Mouse (Mus musculus) cerebellum, adult 2 months (tissue): ENCODE data around the gene Arhgap4. TPM values are rescaled to one million over a fixed set of nuclear protein-coding genes. Genes with fewer than 3 reads are reported as not detected.

Experiments used
- DNase-seq, 2 experiments: peaks; one replicate each; pipeline ENCODE4 v3.0.0; 2021
- H3K27ac ChIP-seq: fragments of 200-500 bp; 2 replicates; pipeline ENCODE4 v1.5.1; 2012; ENCODE audit warnings: low read length, control low read depth, inconsistent platforms; ENCODE audit not compliant: insufficient read depth
- H3K27me3 ChIP-seq: fragments of 200-500 bp; 2 replicates; pipeline ENCODE4 v1.6.1; 2012; ENCODE audit warnings: inconsistent platforms, mild to moderate bottlenecking, low read length, moderate library complexity; ENCODE audit not compliant: control insufficient read depth, insufficient read depth
- H3K4me1 ChIP-seq: fragments of 200-500 bp; 2 replicates; pipeline ENCODE4 v1.6.1; 2011; ENCODE audit warnings: low read length; ENCODE audit not compliant: control insufficient read depth, insufficient read depth
- H3K4me3 ChIP-seq: fragments of 200-500 bp; replicated peaks from 2 replicates; pipeline ENCODE3; 2011; ENCODE audit warnings: mild to moderate bottlenecking, low read depth, low read length, control low read depth; ENCODE audit not compliant: insufficient read depth
- CTCF ChIP-seq: fragments of 200-500 bp; IDR thresholded peaks from 2 replicates; pipeline ENCODE4 v1.5.1; 2011; ENCODE audit warnings: low read depth, mild to moderate bottlenecking, control low read depth, low read length, moderate library complexity, borderline replicate concordance; ENCODE audit not compliant: insufficient read depth
- POLR2A ChIP-seq: fragments of 200-500 bp; IDR thresholded peaks from 2 replicates; pipeline ENCODE4 v1.6.1; 2011; ENCODE audit warnings: low read length, control low read depth, borderline replicate concordance; ENCODE audit not compliant: insufficient read depth
- WGBS: fragments of 180-500 bp; shearing (Covaris S2); methylation state at CpG from one replicate; pipeline ENCODE4 v1.1.7; 2018; 5-methylcytosine and 5-hydroxymethylcytosine counted together
- polyA plus RNA-seq: library from polyadenylated mRNA; depleted of rRNA; stranded (reverse); fragments of >200 nt; gene quantifications from 2 replicates; pipeline ENCODE4 v1.2.3, GENCODE M21; 2012

The Arhgap4 gene
- polyA plus RNA-seq, 1 experiment = 5.4 TPM

GRCm38 (mm10) chrX:73911156-73911555, 10.5 kb downstream of the Arhgap4 start:
- H3K27ac ChIP-seq = no peak overlapping the region
- no peak for DNase-seq
- no peaks in the 10 kb centered on the region for H3K27me3 ChIP-seq
- WGBS = 18% methylated on average over 25 of the region's 26 CpGs
- H3K4me1 ChIP-seq = no peaks in the 10 kb centered on the region
- no peak overlapping the region for H3K4me3 ChIP-seq
- TF ChIP-seq CTCF (no peak), POLR2A (no peak)

- Histone ChIP-seq H3K4me3 (no peak overlapping the region), H3K4me1 (no peaks in the 10 kb centered on the region), H3K27ac (no peak overlapping the region), H3K27me3 (no peaks in the 10 kb centered on the region)
- TF ChIP-seq POLR2A = no peak
- TF ChIP-seq CTCF = no peak
- no peak for DNase-seq
Observed at GRCm38 (mm10) chrX:73910451-73910850, 11.2 kb downstream of the Arhgap4 start.

DNA sequence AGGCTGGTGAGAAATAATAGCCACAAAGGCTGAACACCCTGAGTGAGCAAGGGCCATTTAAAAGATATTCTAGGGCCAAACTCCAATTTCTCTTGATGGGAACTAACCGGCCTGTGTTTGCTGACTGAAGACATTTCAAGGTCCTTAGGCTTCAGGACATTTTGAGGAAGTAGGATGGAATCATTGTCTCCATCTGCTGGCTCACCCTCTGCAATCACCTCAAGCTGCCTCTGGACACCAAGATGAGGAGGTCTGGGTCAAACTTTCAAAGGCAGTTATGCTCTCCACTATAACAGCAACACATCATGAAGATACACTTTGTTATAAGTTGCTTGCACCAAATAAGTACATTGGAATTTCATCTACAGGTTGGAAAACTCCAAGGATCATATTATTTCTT, 11.6 kb downstream of the Arhgap4 start:
- WGBS = 70% methylated on average over 1 of the region's 1 CpGs

GRCm38 (mm10) chrX:73897959-73898358, 23.7 kb downstream of the Arhgap4 start:
- WGBS = 69% methylated on average over 3 of the region's 3 CpGs
- no peak overlapping the region for H3K27ac ChIP-seq
- H3K4me1 ChIP-seq = 0 out of 2 replicates have a peak, but pooled peaks cover 2% of the 10 kb centered on the region
- no peak overlapping the region for H3K4me3 ChIP-seq
- DNase-seq = no peak
- H3K27me3 ChIP-seq = no peaks in the 10 kb centered on the region
- TF ChIP-seq CTCF (no peak), POLR2A (no peak)

More for the DNA sequence above, 11.6 kb downstream of the Arhgap4 start:
- H3K4me3 ChIP-seq = no peak overlapping the region
- TF ChIP-seq POLR2A (no peak), CTCF (no peak)
- H3K4me1 ChIP-seq = no peaks in the 10 kb centered on the region
- no peak overlapping the region for H3K27ac ChIP-seq
- no peaks in the 10 kb centered on the region for H3K27me3 ChIP-seq
- DNase-seq = no peak

DNA sequence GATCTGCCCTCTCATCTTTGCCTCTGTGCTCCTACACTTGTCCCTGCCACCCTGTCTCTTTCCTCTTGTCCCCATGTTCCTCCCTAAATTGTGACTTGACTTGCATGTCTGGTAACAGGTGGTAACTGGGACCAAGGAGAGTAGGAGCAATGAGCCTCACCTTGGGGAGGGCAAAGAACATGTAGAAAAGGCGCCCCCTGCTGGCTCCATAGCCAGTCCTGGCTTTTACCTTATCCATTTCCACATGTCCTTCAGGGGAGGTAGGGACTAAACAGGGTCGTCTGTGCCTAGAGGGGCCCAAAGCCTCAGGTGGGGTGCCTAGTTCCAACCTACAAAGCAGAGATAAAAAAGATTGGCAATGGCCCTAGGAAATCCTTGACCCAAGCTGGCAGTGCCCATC, 26.0 kb downstream of the Arhgap4 start, which contains the start of gene L1cam:
Gene L1cam (minus strand): TSS at position 387 of the 400 bp plus-strand sequence.
- WGBS = 7% methylated on average over 2 of the region's 2 CpGs

DNA sequence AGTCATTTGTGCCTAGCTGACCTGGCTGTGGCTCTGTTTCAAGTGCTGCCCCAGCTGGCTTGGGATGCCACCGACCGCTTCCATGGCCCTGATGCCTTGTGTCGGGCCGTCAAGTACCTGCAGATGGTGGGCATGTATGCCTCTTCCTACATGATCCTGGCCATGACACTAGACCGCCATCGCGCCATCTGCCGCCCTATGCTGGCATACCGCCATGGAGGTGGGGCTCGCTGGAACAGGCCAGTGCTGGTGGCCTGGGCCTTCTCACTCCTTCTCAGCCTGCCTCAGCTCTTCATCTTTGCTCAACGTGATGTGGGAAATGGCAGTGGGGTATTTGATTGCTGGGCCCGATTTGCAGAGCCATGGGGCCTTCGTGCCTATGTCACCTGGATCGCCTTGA, 28.8 kb downstream of the Arhgap4 start:
- WGBS = 23% methylated on average over 14 of the region's 14 CpGs
- peak; percentile 59 to 61 for DNase-seq

More for the DNA sequence above, 26.0 kb downstream of the Arhgap4 start, which contains the start of gene L1cam:
- Histone ChIP-seq H3K27me3 (no peaks in the 10 kb centered on the region), H3K4me3 (no peak within 1 kb of the TSS), H3K27ac (no peak within 1 kb of the TSS), H3K4me1 (peaks cover 8% of the 10 kb centered on the region; the same call in 1 of the 2 replicates)
- peak; percentile 67 to 71 for DNase-seq
- TF ChIP-seq CTCF (peak; percentile 49; the same call in 1 of the 2 replicates), POLR2A (no peak)

GRCm38 (mm10) chrX:73891551-73892152, 30.0 kb downstream of the Arhgap4 start, which contains the start of gene Avpr2:
Avpr2 (plus strand) TSS chrX:73892102.
- no peaks in the 10 kb centered on the region for H3K27me3 ChIP-seq
- TF ChIP-seq POLR2A (no peak), CTCF (no peak)
- H3K4me1 ChIP-seq = peaks cover 8% of the 10 kb centered on the region; the same call in 1 of the 2 replicates
- WGBS = 92% methylated on average over 6 of the region's 6 CpGs
- H3K27ac ChIP-seq = no peak within 1 kb of the TSS
- H3K4me3 ChIP-seq = no peak within 1 kb of the TSS
- DNase-seq = no peak

More for the DNA sequence above, 28.8 kb downstream of the Arhgap4 start:
- Histone ChIP-seq H3K27me3 (no peaks in the 10 kb centered on the region), H3K4me3 (no peak overlapping the region), H3K27ac (no peak overlapping the region), H3K4me1 (peaks cover 8% of the 10 kb centered on the region; the same call in 1 of the 2 replicates)
- TF ChIP-seq POLR2A (no peak), CTCF (no peak)

- Histone ChIP-seq H3K4me1 (peaks cover 5% of the 10 kb centered on the region; the same call in 1 of the 2 replicates), H3K27me3 (no peaks in the 10 kb centered on the region), H3K27ac (peak overlapping the region; percentile 72), H3K4me3 (peak overlapping the region; percentile 99)
- DNase-seq = peak in 1 of 2 experiments; percentile 16
- WGBS = 26% methylated on average over 6 of the region's 6 CpGs
- TF ChIP-seq CTCF = no peak
- TF ChIP-seq POLR2A = no peak
Observed at GRCm38 (mm10) chrX:73881463-73881862, 40.2 kb downstream of the Arhgap4 start.
